Mouse (Mus musculus): Measurements from ENCODE around the gene Stx8. TPM values are rescaled to one million over a fixed set of nuclear protein-coding genes. Genes with fewer than 3 reads are reported as not detected.

Stx8 gene
- polyA plus RNA-seq, 1 experiment = 60.8 TPM

DNA sequence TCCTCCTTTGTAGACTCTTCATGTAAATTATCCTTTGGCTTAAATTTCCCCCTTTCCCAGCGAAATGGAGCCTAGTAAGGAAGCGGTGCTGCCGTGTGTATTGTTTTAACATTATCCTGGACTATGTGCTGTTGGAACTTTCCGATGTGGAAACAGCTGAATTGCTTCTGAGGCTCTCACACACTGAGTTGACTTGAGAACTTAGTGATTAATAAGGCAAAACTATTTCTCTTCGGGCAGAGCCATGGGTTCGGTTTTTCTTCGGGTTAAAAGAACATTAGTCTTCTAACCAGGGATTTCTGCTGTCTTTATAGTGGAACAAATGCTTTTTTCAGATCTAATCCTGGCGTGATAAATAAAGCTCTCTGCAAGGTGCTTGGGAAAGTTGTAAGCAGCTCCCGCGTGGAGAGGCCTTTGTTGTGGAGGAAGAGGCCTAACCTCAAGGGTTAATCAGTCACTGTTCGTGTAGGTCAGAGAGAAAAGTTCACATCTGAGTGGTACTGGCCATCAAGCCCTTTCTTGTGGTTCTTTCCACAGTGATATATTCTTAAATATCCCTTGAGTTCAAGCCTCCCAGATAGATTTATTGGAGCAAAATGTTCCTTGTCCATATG lies 106.7 kb downstream of the Stx8 start:
- Histone ChIP-seq H3K4me3 (ENCODE audit: insufficient read depth, low read depth, low read length) (no peak overlapping the region), H3K4me1 (ENCODE audit: control insufficient read depth, insufficient read depth, insufficient read length, low read length) (peaks cover 4% of the 10 kb centered on the region), H3K27ac (replicated peaks; ENCODE audit: low read depth, low read length) (no peak overlapping the region)

- Histone ChIP-seq H3K4me1 (ENCODE audit: control insufficient read depth, insufficient read depth, insufficient read length, low read length) (peaks cover 4% of the 10 kb centered on the region), H3K4me3 (ENCODE audit: insufficient read depth, low read depth, low read length) (no peak overlapping the region), H3K27ac (replicated peaks; ENCODE audit: low read depth, low read length) (no peak overlapping the region)
Observed at GRCm38 (mm10) chr11:68074686-68075085, 108.7 kb downstream of the Stx8 start.

DNA sequence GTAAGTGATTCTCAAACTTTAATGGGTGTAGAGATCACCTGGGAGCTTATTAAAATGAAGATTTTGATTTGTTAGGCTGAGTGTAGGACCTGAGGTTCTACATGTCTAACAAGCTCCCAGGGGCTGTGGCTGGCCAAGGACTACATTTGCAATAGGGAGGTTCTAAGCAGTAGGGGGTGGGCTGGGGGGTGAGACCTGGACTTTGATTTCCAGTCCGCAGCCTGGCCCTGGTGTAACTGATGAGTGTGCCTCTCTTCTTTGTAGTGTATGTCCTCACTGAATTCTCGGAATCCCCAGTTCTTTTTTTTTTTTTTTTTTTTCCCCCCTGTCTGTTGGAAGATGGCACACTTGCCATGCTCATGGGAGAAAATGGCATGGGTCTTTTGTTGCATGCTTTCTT lies 109.3 kb downstream of the Stx8 start:
- Histone ChIP-seq H3K4me3 (ENCODE audit: insufficient read depth, low read depth, low read length) (no peak overlapping the region), H3K27ac (replicated peaks; ENCODE audit: low read depth, low read length) (no peak overlapping the region), H3K4me1 (ENCODE audit: control insufficient read depth, insufficient read depth, insufficient read length, low read length) (peaks cover 4% of the 10 kb centered on the region)

GRCm38 (mm10) chr11:68079756-68080155 lies 113.8 kb downstream of the Stx8 start:
- no peaks in the 10 kb centered on the region for H3K4me1 ChIP-seq (ENCODE audit: control insufficient read depth, insufficient read depth, insufficient read length, low read length)
- no peak overlapping the region for H3K27ac ChIP-seq (replicated peaks; ENCODE audit: low read depth, low read length)
- no peak overlapping the region for H3K4me3 ChIP-seq (ENCODE audit: insufficient read depth, low read depth, low read length)

- no peaks in the 10 kb centered on the region for H3K4me1 ChIP-seq (ENCODE audit: control insufficient read depth, insufficient read depth, insufficient read length, low read length)
- H3K27ac ChIP-seq (replicated peaks; ENCODE audit: low read depth, low read length) = no peak overlapping the region
- no peak overlapping the region for H3K4me3 ChIP-seq (ENCODE audit: insufficient read depth, low read depth, low read length)
Observed at GRCm38 (mm10) chr11:68080999-68081398, 115.0 kb downstream of the Stx8 start.

- H3K4me1 ChIP-seq (ENCODE audit: control insufficient read depth, insufficient read depth, insufficient read length, low read length) = no peaks in the 10 kb centered on the region
- H3K27ac ChIP-seq (replicated peaks; ENCODE audit: low read depth, low read length) = no peak overlapping the region
- H3K4me3 ChIP-seq (ENCODE audit: insufficient read depth, low read depth, low read length) = no peak overlapping the region
Observed at GRCm38 (mm10) chr11:68082756-68083155, 116.8 kb downstream of the Stx8 start.

DNA sequence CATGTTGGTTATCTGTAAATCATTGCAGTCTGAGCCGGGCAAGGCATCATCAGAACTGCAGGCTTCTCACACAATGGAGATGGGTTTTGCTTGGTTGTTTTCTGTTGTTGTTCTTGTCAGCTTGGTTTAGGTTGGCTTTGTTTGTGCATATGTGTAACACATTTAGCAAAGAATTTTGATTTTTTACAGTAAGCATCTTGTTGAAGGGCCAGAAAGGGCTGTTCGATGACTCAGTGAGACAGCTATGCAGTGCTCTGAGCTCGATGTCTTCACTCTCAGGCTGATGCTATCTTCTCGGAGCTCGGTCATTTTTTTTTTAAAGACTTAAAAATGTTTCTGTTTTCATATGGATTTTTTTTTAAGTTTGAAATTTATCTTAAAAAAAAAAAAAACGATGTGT lies 117.6 kb downstream of the Stx8 start:
- H3K27ac ChIP-seq (replicated peaks; ENCODE audit: low read depth, low read length) = no peak overlapping the region

DNA sequence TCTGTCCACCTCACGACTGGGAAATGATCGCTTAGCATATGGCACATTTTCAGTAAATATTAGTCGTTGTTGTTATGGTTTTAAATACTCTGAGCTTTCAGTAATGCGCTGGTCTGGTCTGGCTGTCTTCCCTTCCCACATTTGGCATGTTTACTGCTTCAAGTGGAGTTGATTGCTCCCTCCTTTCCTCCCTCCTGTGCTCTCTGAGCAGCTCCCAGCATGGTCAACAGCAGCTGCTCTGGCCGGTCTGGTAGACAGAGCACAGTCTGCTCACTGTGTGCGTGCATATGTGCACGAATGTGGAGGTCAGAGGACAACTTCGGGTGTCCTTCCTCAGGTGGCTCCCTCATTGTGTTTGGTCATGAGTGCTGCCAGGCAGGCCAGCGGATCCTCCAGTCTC lies 120.2 kb downstream of the Stx8 start:
- Histone ChIP-seq H3K27ac (replicated peaks; ENCODE audit: low read depth, low read length) (no peak overlapping the region), H3K4me1 (ENCODE audit: control insufficient read depth, insufficient read depth, insufficient read length, low read length) (no peaks in the 10 kb centered on the region), H3K4me3 (ENCODE audit: insufficient read depth, low read depth, low read length) (no peak overlapping the region)

More for the DNA sequence above, 117.6 kb downstream of the Stx8 start:
- no peaks in the 10 kb centered on the region for H3K4me1 ChIP-seq (ENCODE audit: control insufficient read depth, insufficient read depth, insufficient read length, low read length)
- no peak overlapping the region for H3K4me3 ChIP-seq (ENCODE audit: insufficient read depth, low read depth, low read length)

- Histone ChIP-seq H3K4me3 (ENCODE audit: insufficient read depth, low read depth, low read length) (no peak overlapping the region), H3K4me1 (ENCODE audit: control insufficient read depth, insufficient read depth, insufficient read length, low read length) (no peaks in the 10 kb centered on the region), H3K27ac (replicated peaks; ENCODE audit: low read depth, low read length) (no peak overlapping the region)
Observed at GRCm38 (mm10) chr11:68089426-68089825, 123.4 kb downstream of the Stx8 start.

DNA sequence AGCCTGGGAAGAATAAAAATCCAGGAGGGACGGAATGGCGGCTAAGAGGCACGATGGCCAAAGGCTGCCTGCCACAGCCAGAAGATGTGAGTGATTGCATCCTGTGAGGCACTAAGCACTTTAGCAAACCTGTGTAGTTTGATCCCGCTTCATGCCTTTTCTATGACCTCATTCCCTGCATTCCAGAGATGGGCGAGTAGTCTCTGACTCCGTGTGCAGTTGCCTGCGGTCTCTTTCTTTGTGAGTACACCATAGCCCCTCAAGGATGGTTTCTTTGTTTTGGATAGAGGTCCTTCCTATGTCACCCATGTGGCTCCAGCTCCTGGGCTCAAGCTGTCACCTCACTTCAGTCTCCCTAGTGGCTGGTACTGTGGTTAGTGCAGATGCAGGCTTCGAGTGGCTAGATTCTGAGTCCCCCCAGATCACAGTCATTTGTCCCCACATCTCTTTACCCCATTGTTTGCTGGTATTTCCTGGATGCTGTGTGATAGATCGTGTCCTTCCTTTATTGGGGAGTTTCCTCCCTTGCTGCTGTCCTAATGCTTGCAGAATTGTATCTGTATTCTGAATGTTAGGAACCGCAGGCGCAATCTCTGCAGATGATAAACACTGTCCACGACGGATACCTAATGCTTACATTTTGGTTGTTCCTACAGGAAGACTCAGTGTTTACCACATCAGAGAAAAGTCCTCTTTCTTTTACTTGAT lies 124.0 kb downstream of the Stx8 start:
- Histone ChIP-seq H3K4me3 (ENCODE audit: insufficient read depth, low read depth, low read length) (no peak overlapping the region), H3K4me1 (ENCODE audit: control insufficient read depth, insufficient read depth, insufficient read length, low read length) (no peaks in the 10 kb centered on the region), H3K27ac (replicated peaks; ENCODE audit: low read depth, low read length) (no peak overlapping the region)

DNA sequence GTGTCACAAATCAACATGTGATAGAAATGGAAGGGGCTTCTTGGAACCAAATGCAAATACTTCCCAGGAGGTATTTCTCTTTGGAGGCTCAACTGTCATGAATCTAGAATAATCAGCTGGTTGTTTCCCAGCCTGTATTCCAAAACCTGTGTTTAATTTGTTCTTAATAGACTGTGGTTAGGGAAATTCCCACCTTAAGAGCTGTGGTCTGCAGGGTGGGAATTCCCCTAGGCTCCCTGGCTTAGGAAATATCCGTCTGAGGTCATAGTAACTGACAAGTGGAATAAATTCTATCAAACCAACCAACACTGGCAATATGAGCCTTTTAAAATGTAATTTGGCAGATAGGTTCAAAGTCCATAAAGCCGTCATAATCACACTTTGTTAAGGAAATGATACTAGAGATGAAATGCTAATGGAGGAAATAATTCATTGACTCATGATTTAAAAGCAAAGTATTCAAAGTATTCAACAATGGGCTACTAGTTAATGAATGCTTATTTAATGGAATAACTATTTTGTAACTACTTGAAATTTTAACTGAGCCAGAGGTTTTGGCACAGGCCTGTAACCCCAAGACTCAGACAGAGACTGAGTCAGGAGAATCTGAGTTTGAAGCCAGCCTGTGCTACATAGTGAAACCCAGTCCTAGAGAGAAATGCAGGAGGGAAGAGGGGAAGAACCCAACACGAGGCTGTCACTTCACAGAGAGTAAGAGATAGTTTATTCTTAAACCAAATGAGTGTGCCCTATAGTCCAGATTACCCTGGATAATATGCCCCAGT lies 126.2 kb downstream of the Stx8 start:
- Histone ChIP-seq H3K4me1 (ENCODE audit: control insufficient read depth, insufficient read depth, insufficient read length, low read length) (no peaks in the 10 kb centered on the region), H3K27ac (replicated peaks; ENCODE audit: low read depth, low read length) (no peak overlapping the region), H3K4me3 (ENCODE audit: insufficient read depth, low read depth, low read length) (no peak overlapping the region)

DNA sequence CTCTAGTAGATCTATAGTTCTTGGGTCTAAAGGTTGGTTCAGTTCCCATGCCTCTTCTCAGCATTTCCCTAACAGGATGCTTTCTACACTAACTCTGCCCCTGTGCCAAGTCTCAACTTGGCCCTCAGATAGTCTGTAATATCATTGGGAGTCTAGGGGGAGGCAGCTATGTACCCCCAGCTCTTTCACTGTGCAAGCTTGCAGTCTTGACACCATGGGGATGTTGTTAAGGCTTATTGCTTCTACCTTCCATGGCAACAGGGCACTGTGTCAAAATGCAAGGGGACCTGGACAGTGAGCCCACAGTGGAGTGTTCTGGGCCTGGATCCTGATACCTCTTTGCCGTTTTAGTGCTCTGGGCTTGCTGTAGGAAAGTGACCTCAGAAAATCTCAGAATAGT lies 135.6 kb downstream of the Stx8 start:
- H3K27ac ChIP-seq (replicated peaks; ENCODE audit: low read depth, low read length) = no peak overlapping the region
- H3K4me3 ChIP-seq (ENCODE audit: insufficient read depth, low read depth, low read length) = no peak overlapping the region
- H3K4me1 ChIP-seq (ENCODE audit: control insufficient read depth, insufficient read depth, insufficient read length, low read length) = peaks cover 3% of the 10 kb centered on the region; the same call in 1 of the 2 replicates

DNA sequence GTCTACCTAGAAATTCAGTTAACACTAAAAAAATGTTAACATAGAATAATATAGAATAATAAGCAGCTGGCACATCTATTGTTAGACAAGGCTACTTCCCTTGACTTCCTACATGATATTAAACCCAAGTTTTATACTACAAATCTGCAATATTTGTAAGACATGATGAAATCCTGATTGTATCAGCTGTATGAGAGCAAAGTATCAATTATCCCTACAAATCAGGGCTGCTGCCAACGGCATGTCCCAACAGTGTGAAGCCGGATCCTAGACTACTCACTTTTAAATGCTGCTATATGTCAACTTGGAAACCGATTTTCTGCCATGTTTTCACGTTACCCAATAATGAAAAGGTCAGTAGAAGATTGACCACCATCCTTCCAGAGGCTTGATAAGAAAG lies 137.5 kb downstream of the Stx8 start:
- Histone ChIP-seq H3K4me1 (ENCODE audit: control insufficient read depth, insufficient read depth, insufficient read length, low read length) (peaks cover 3% of the 10 kb centered on the region; the same call in 1 of the 2 replicates), H3K27ac (replicated peaks; ENCODE audit: low read depth, low read length) (no peak overlapping the region), H3K4me3 (ENCODE audit: insufficient read depth, low read depth, low read length) (no peak overlapping the region)

- H3K4me3 ChIP-seq (ENCODE audit: insufficient read depth, low read depth, low read length) = no peak overlapping the region
- H3K4me1 ChIP-seq (ENCODE audit: control insufficient read depth, insufficient read depth, insufficient read length, low read length) = no peaks in the 10 kb centered on the region
- H3K27ac ChIP-seq (replicated peaks; ENCODE audit: low read depth, low read length) = no peak overlapping the region
Observed at GRCm38 (mm10) chr11:68106053-68106452, 140.1 kb downstream of the Stx8 start.

DNA sequence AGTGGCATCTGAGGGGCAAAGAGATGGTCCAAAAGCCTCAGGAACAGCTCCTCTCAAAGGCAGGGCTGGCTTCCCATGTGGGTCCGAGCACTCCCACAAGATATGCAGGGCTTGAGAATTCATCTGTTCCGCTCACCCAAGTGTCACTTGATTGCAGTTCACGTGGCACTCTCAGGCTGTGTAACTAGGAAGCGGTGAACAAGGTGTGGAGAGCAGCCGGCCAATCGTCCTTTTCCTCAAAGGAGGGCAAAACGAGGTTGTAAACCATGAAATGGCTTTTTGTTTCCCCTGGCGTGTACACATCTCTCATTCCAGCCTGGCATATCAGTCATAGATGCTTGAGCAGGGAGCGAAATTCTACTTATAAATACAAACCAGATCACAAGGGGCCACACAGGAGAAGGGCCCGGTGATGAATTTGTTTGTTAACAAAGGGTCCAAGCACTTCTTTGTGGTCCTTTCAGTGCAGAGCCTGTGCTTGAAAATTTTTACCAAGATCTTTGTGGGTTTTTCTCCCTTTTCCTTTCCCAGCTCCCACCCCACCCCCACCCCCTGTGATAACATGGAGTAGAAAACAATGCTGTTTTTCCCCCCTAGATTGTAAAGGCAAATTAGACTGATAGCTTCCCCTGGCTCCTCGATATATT lies 147.6 kb downstream of the Stx8 start:
- H3K4me1 ChIP-seq (ENCODE audit: control insufficient read depth, insufficient read depth, insufficient read length, low read length) = no peaks in the 10 kb centered on the region
- H3K4me3 ChIP-seq (ENCODE audit: insufficient read depth, low read depth, low read length) = no peak overlapping the region
- H3K27ac ChIP-seq (replicated peaks; ENCODE audit: low read depth, low read length) = no peak overlapping the region

Data from brown adipose tissue, adult 24 weeks (tissue).